Mouse (Mus musculus): ENCODE data around the gene Pigk.

The Pigk gene

DNA sequence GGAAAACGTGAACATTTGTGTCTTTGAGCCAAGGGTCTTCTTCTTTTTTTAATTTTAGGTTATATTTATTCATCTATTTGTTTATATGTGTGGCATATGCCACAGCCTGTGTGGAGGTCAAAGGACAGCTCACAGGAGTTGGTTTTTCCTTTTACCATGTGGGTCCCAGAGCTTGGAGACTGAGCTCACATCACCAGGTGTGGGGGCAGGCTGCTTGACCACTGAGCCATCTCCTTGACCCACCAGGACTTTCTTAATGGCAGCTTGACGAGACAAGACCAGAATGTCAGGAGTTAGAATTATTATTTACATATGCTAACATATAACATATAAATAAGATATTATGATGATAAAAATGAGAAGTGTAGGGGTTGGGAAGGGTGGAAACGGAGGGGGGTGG is 182.2 kb downstream of the Pigk start:
- no peak for DNase-seq (ENCODE audit: low read depth, low spot score)

- no peak for DNase-seq (ENCODE audit: low read depth, low spot score)
These were observed 183.3 kb downstream of the Pigk start for GRCm38 (mm10) chr3:152897196-152897595.

GRCm38 (mm10) chr3:152898906-152899305 is 185.0 kb downstream of the Pigk start:
- no peak for DNase-seq (ENCODE audit: low read depth, low spot score)

DNA sequence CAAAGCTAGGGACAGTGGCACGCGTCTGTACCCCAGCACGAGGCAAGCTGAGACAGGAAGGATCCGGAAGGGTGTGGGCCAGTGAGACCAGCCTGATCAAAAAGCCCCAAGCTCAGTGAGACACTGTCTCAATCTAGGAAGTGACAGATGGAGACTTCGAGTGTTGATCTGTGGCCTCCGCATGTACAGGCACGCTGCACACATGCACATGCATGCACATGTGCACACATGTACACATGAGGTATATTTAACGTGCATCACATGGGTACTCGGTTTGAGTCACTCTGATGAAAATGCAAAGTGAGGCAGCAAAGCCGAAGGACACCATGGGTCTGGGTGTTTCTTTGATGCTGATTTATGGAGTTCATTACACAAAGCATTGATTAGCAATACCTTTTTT is 191.1 kb downstream of the Pigk start:
- DNase-seq (ENCODE audit: low read depth, low spot score), result no peak

DNA sequence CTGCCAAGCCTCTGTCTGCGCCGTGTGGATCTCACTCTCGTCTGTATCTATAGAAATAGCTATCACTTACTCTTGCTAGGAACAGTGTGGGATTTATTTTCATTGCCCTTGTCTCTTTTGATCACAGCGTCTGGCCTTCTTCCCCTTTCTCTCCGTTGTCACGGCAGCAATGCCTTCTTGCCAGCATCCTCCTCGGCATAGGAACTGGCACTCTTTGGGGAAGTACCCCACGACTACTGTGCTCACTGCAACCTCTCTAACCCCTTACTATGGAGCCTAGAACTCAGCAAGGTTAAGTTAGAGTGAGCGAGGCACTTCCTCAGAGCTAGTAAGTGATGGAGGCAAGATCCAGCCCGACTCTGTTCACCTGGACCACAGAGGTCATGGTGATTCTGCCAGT is 191.9 kb downstream of the Pigk start:
- DNase-seq (ENCODE audit: low read depth, low spot score), result no peak

- peak; percentile 66 for DNase-seq (ENCODE audit: low read depth, low spot score)
These were observed 193.2 kb downstream of the Pigk start for GRCm38 (mm10) chr3:152907087-152907486.

DNA sequence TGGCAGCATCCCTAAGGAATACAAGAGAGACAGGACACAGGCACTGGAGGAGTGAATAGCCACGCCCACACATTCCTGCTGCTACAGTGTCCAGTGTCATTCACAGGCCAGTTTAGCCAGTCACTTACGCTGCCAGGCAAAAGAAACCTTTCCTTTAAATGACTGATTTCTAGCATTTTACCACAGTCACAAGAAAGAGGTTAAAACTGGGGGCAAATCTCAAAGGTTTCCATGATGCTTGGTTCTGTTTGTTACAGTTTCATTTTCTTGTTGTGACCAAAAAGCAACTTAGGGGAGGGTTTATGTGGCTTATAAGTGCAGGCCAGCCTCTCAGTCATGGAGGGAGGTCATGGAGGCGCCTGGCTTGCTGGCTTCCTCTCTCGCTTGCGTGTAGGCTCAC is 193.8 kb downstream of the Pigk start:
- no peak for DNase-seq (ENCODE audit: low read depth, low spot score)

GRCm38 (mm10) chr3:152911578-152911977 is 197.7 kb downstream of the Pigk start:
- DNase-seq (ENCODE audit: low read depth, low spot score), result no peak

DNA sequence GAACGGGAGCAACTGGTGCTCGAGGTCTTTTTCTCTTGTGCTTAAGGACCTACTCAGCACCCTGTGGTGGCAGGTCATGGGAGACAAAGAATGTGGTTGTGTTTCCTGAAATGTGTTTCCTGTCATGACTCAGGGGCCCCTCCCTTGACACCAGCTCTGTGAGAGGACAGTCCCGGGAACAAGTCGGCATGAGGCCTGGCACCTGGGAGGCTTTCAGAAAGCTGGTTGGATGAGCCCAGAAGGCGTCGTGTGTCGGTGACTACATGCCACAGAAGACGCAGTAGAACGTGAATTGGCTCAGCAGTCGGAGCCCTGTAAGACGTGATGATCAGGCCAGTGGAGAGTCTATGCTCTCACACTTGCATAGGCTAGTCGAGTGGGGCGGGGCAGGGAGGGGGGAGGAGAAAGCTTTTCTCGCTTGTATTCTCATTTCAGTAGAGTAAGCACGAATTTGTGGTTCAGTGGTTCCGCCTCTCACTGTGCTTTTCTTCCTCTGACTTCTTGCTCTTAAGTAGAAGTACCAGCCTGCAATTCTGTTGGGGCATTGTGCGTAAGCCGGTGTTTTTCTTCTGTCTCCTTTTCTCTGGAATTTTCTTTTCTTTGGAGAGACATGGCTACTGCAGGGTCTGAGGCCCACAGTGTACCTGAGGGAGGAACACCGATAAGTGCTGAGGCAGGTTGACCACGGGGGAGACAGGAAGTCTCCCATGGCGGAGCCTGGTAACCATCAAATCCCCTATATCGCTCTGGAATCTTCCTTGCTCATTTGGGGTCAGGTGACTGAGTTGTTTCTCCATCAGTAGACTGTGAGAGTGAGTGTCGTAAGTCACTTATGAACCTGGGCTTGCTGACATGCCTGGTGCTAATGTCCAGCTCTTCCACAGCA is 198.6 kb downstream of the Pigk start:
- DNase-seq (ENCODE audit: low read depth, low spot score), result no peak

DNA sequence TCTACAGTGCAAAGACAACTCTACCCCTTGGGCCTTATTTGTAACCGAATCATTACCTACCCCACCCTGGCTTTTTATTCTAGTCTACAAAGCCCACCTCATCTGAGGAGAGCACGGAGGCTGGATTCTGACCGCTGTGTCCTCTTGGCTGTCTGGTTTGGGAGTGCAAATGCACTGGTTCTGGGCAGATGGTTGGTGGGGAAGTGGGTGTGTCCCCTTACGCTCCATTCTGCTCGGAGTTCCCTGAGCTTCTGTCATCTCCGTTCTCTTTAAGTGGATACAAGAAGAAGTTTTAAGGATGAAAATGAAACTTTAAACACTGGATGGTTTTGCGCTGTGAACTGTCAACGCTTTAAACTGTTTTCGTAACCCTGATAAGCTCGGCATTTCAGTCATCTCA is 199.2 kb downstream of the Pigk start:
- DNase-seq (ENCODE audit: low read depth, low spot score), result no peak

DNA sequence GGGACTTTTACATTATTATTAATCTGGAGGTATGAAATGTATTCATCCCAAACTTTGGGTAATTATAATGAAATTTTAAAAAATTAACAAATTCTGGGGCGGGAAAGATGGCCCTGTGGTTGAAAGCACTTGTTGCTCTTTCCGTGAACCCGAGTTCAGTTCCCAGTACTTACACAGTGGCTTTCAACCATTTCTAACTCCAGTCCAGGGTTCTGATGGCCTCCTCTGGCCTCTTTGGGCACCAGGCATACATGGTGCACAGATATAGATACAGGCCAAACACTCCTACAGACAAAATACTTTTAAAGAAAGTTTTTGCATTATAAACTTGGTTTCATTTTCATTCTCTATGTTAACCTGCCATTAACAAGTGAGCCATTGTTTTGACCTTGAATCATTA is 199.7 kb downstream of the Pigk start:
- DNase-seq (ENCODE audit: low read depth, low spot score), result no peak

GRCm38 (mm10) chr3:152914376-152914775 is 200.5 kb downstream of the Pigk start:
- no peak for DNase-seq (ENCODE audit: low read depth, low spot score)

- DNase-seq (ENCODE audit: low read depth, low spot score), result no peak
These were observed 203.7 kb downstream of the Pigk start for GRCm38 (mm10) chr3:152917579-152917978.

GRCm38 (mm10) chr3:152919101-152919500 is 205.2 kb downstream of the Pigk start:
- DNase-seq (ENCODE audit: low read depth, low spot score), result no peak

DNA sequence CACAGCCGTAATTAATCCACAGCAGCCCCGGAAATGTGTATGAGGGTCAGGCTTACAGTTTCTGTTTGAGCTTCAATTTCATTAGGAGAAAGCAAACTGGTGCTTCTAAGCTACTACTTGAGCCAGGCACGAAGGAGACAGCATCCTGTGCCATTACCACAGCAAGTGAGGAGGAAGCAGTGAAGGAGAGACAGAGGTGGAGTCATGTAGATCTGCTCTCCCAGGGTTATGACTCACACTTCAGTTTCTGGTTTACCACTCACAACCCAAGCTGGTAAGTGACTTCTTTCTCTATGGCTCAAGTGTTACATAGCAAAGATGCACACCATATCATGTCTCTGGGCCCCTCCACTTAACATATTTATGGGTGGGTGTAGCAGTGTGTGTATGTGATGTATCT is 206.5 kb downstream of the Pigk start:
- peak; percentile 82 for DNase-seq (ENCODE audit: low read depth, low spot score)

- no peak for DNase-seq (ENCODE audit: low read depth, low spot score)
These were observed 209.6 kb downstream of the Pigk start for GRCm38 (mm10) chr3:152923530-152923929.

DNA sequence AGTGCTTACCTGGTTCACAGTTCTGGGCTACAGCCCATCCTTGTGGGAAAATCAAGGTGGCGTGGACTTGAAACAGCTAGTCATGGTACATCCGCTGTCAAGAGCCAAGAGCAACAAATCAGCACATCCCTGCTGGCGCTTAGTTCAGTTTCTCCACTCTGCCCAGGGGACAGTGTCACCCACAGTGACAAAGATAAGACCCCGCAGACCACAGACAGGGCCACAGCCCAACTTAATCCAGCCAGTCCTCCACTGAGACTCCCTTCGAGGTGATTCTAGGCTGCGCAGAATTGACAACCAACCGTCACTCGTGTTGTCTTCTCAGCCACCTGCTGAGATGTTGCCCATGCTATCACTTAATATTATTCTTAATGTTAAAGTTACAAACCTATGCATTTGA is 211.5 kb downstream of the Pigk start:
- DNase-seq (ENCODE audit: low read depth, low spot score), result no peak

GRCm38 (mm10) chr3:152926166-152926565 is 212.3 kb downstream of the Pigk start:
- DNase-seq (ENCODE audit: low read depth, low spot score), result no peak

GRCm38 (mm10) chr3:152928287-152928975 is 214.5 kb downstream of the Pigk start:
- DNase-seq (ENCODE audit: low read depth, low spot score), result peak; percentile 35

GRCm38 (mm10) chr3:152929256-152929787 is 215.4 kb downstream of the Pigk start:
- DNase-seq (ENCODE audit: low read depth, low spot score), result no peak

- DNase-seq (ENCODE audit: low read depth, low spot score), result no peak
These were observed 215.9 kb downstream of the Pigk start for GRCm38 (mm10) chr3:152929788-152930281.

DNA sequence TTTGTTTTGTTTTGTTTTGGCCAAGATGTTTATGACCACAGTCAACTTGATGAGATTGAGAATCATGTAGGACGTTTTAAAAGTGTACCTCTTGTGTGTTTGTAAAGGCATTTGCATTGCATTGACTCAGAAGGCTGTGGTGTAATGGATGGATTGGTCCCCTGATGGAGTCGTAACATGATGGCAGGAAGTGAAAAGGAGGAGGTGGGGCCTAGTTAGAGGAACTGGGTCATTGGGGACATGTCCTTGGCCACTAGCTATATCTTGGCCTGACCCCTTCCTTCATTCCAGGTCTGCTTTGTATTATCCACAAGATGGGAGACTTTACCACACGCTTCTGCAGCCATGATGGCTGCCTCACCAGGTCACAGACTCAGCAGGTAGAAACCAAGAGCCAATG is 217.5 kb downstream of the Pigk start:
- no peak for DNase-seq (ENCODE audit: low read depth, low spot score)

DNA sequence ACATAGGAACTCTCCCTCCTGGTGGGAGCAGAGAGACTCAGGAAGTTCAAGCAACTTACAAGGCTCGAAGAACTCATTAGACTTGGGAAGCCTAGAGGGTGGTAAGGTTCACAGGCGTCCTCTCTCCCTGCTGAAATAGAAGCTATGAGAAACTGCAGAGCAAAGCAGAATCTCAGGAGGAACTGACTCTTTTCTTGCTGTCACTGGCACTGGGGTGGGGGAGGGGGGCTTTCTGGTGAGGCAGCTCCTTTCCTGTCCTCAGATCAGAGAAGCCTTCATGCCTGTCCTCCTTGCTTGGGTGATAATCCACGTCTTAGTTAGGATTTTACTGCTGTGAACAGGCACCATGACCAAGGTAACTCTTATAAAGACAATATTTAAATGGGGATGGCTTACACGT is 218.2 kb downstream of the Pigk start:
- no peak for DNase-seq (ENCODE audit: low read depth, low spot score)

Data from brain, adult 2 months (tissue).